ENCODE assay signal across 18 mouse cellular contexts in the genomic region with DNA sequence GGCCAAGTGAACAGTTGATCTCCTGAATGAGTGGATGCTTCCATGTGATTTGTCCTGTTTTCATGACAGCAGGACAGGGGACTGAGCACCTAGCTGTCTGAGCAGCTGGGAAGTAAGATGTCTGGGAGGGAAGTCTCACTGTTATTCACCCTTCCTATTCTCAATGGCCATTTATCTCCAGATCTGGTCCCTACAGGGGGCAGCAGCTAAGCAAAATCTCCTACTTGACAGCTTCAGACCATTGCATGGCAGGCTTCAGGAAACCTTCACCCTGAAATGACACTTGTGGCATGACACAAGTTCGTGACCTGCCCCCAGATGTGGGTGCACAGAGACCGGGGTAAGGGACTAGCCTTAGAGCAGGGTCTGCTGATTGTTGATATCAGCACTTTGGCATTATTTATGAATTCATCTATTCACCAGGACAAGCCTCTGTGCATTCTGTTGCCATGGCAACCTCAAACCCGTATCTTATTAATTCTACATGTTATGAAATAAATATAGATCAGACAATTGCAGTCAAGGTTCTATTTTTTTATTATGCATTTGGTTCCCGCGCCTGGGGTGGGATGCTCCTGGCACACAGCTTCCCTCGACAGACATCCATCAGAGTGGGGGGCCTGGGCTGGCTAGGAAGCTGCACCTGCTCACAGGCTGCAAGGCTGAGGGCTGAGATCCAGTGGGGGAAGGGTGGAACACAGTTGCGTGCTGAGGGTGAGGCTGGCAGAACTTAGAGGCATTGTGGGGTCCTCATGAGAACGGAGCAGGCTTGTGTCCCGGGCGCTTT. TPM values are rescaled to one million over a fixed set of nuclear protein-coding genes. Genes with fewer than 3 reads are reported as not detected.
DNase-seq lines count a peak whose midpoint lies in the region; ATAC-seq lines count a peak whose summit lies in the region.
"Had no signal": no experiment of that assay in that cellular context is flagged by ENCODE, and none has a peak within 500 bp of the region (broad histone marks: within the 10 kb centered on the region; RNA-seq: fewer than 3 reads in every experiment).

No protein-coding gene starts in this region.

- ATAC-seq in embryonic facial prominence, embryonic 14.5 days (ENCODE audit: low read depth): 0 out of 2 replicates have a peak, but pooled peaks have one; percentile 58
- no peak for ATAC-seq in megakaryocyte-erythroid progenitor cell, adult 5-6 weeks (replicated peaks; ENCODE audit: low FRiP score, low TSS enrichment, poor library complexity, severe bottlenecking)
- ATAC-seq: activated CD4-positive, CD25-positive, alpha-beta regulatory T cell, adult 4 months had no signal

- H3K9ac ChIP-seq in embryonic facial prominence, embryonic 14.5 days (ENCODE audit: low read depth, low read length): no peak overlapping the region
- H3K9ac ChIP-seq: liver, embryonic 15.5 days had no signal

- no peaks in the 10 kb centered on the region for H3K27me3 ChIP-seq in embryonic facial prominence, embryonic 14.5 days (replicated peaks; ENCODE audit: control insufficient read depth, insufficient read depth, low read length)
- H3K27me3 ChIP-seq in embryonic facial prominence, embryonic 10.5 days (replicated peaks; ENCODE audit: low read depth, poor library complexity, severe bottlenecking): 0 out of 2 replicates have a peak, but pooled peaks cover 3% of the 10 kb centered on the region
- H3K27me3 ChIP-seq: liver, embryonic 15.5 days had no signal

- DNase-seq in embryonic facial prominence, embryonic 14.5 days (ENCODE audit: low spot score): no peak
- no peak for DNase-seq in embryonic facial prominence, embryonic 10.5 days (ENCODE audit: low spot score)
- peak; percentile 21 for DNase-seq in right cerebral cortex, postnatal 14 days
- DNase-seq in right cerebral cortex, postnatal 25 days: no peak
- peak; percentile 24 to 30 for DNase-seq in layer of hippocampus, postnatal 36 days
- no peak for DNase-seq in frontal cortex, postnatal 10 days (ENCODE audit: low spot score in 2 of 2)
- DNase-seq in thymus, postnatal 0 days (ENCODE audit: low spot score): no peak
- DNase-seq: gastrocnemius, adult 2 months; kidney, postnatal 36 days had no signal

- no peak overlapping the region for H3K4me2 ChIP-seq in embryonic facial prominence, embryonic 14.5 days (ENCODE audit: low read depth, low read length)
- H3K4me2 ChIP-seq: heart, embryonic 11.5 days; liver, embryonic 15.5 days had no signal

- 68% methylated on average over 10 of the region's 10 CpGs for WGBS in embryonic facial prominence, embryonic 14.5 days
- 75% methylated on average over 10 of the region's 10 CpGs for WGBS in embryonic facial prominence, embryonic 10.5 days

- H3K4me1 ChIP-seq in embryonic facial prominence, embryonic 14.5 days (ENCODE audit: control insufficient read depth, insufficient read depth, low read length): no peaks in the 10 kb centered on the region
- H3K4me1 ChIP-seq in embryonic facial prominence, embryonic 10.5 days: peaks cover 5% of the 10 kb centered on the region; the same call in 1 of the 2 replicates

- H3K27ac ChIP-seq in embryonic facial prominence, embryonic 14.5 days (replicated peaks; ENCODE audit: low read depth, low read length): no peak overlapping the region
- no peak overlapping the region for H3K27ac ChIP-seq in embryonic facial prominence, embryonic 10.5 days (replicated peaks)
- H3K27ac ChIP-seq: gastrocnemius, adult 2 months; liver, embryonic 15.5 days had no signal

- H3K36me3 ChIP-seq in embryonic facial prominence, embryonic 14.5 days (ENCODE audit: control insufficient read depth, insufficient read depth, low read length): no peaks in the 10 kb centered on the region
- no peaks in the 10 kb centered on the region for H3K36me3 ChIP-seq in embryonic facial prominence, embryonic 10.5 days (replicated peaks)
- H3K36me3 ChIP-seq: liver, embryonic 15.5 days had no signal

- H3K4me3 ChIP-seq in embryonic facial prominence, embryonic 14.5 days (ENCODE audit: low read depth, low read length): no peak overlapping the region
- no peak overlapping the region for H3K4me3 ChIP-seq in embryonic facial prominence, embryonic 10.5 days
- H3K4me3 ChIP-seq: gastrocnemius, adult 2 months; liver, embryonic 15.5 days had no signal

- H3K9me3 ChIP-seq in embryonic facial prominence, embryonic 14.5 days (ENCODE audit: control insufficient read depth, low read length): no peaks in the 10 kb centered on the region
- H3K9me3 ChIP-seq in embryonic facial prominence, embryonic 10.5 days: no peaks in the 10 kb centered on the region
- H3K9me3 ChIP-seq: liver, embryonic 15.5 days had no signal

RNA-seq across cellular contexts. Expression of a gene that starts 33.4 kb away (rescaled TPM):
- 7.0 and 8.9 TPM in 2 replicates for polyA plus RNA-seq in embryonic facial prominence, embryonic 14.5 days (2014; fragmentation: Nextera tagmentation; extraction: Ambion mirVana)
- polyA plus RNA-seq in embryonic facial prominence, embryonic 10.5 days (2016; fragmentation: Nextera tagmentation; extraction: Ambion mirVana): 5.7 and 5.9 TPM in 2 replicates
- 10 to 100 TPM; 60.6 to 66.8 TPM for total RNA-seq in layer of hippocampus, postnatal 36 days (2021)
- total RNA-seq in megakaryocyte-erythroid progenitor cell, adult 5-6 weeks (2014; fragmentation: Nextera tagmentation): 5.2 and 8.5 TPM in 2 replicates
- total RNA-seq in megakaryocyte-erythroid progenitor cell, adult 5-6 weeks (2017): 3.8 and 3.9 TPM in 2 replicates
- polyA plus RNA-seq in thymus, postnatal 0 days (2015; fragmentation: Nextera tagmentation; extraction: Ambion mirVana): 2.2 and 2.8 TPM in 2 replicates

RNA-seq across cellular contexts. Expression of a gene that starts 51.7 kb away (rescaled TPM):
- polyA plus RNA-seq in embryonic facial prominence, embryonic 14.5 days (2014; fragmentation: Nextera tagmentation; extraction: Ambion mirVana): 1.2 and 1.4 TPM in 2 replicates
- 2.6 and 3.5 TPM in 2 replicates for polyA plus RNA-seq in embryonic facial prominence, embryonic 10.5 days (2016; fragmentation: Nextera tagmentation; extraction: Ambion mirVana)
- total RNA-seq in layer of hippocampus, postnatal 36 days (2021): not detected
- not detected in 2 replicates for total RNA-seq in megakaryocyte-erythroid progenitor cell, adult 5-6 weeks (2014; fragmentation: Nextera tagmentation)
- total RNA-seq in megakaryocyte-erythroid progenitor cell, adult 5-6 weeks (2017): not detected in 2 replicates
- 0.17 and 0.22 TPM in 2 replicates for polyA plus RNA-seq in thymus, postnatal 0 days (2015; fragmentation: Nextera tagmentation; extraction: Ambion mirVana)
- total RNA-seq: gastrocnemius, adult 2 months; hematopoietic stem cell, adult 5-6 weeks; left cerebral cortex, postnatal 14 days; megakaryocyte progenitor cell, adult 5-6 weeks had no signal
- polyA plus RNA-seq: activated CD4-positive, CD25-positive, alpha-beta regulatory T cell, adult 4 months; C2C12; liver, embryonic 15.5 days; spleen, adult 2 months had no signal

Comparison
In these comparisons a context has a peak if more than half of its experiments do, and no peak if none do; other contexts are left out.
1. DNase-seq: peak in right cerebral cortex, postnatal 14 days (single experiment) and layer of hippocampus, postnatal 36 days (2 of 2); none in embryonic facial prominence, embryonic 14.5 days (single experiment), embryonic facial prominence, embryonic 10.5 days (single experiment), right cerebral cortex, postnatal 25 days (single experiment), frontal cortex, postnatal 10 days (0 of 2) and thymus, postnatal 0 days (single experiment).